Mouse (Mus musculus): ENCODE data around the gene Wdr31.
A peak's percentile ranks its signal among the peaks of the same experiment; 100 is the strongest.

The Wdr31 gene

DNA sequence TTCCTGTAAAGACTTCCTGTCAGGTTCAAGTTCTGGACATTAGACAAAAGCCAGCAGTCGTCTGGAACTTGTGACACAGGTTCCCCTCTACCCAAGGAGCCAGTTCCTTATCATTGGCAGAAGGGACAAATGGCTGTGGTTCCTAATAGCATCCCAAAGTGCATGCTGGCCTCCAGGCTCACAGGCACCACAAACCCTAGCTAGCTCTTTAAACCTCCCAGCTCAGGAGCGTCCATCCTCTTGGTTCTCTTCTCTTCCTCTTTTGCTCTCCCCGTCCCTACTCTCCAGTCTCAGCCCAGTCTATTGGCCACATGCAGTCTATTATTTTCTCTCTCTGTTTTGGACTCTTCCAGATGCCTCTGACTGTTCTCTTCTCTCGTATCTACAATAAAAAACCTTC lies 30.9 kb downstream of the Wdr31 start:
- no peak for DNase-seq (ENCODE audit: low spot score)

GRCm38 (mm10) chr4:62437871-62438270 lies 32.8 kb downstream of the Wdr31 start:
- no peak for DNase-seq (ENCODE audit: low spot score)

DNA sequence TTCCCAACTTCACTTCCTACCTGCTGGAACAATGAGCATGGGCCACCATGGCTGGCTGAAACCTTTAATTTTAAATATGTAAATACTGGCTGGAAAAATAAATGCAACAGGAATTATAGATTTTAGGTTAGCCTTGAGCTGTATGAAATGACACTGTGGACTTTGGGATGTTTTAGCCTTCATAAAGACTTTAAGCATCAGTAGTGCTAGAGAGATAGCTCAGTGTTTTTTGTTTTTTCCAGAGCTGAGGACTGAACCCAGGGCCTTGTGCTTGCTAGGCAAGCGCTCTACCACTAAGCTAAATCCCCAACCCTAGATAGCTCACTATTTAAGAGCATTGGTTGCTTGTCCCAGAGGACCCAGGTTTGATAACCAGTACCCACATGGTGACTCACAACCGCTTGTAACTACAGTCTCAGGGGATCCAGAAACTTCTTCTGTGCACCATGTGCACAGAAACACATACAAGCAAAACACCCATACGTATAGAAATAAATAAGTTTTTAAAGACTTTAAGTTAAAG lies 33.4 kb downstream of the Wdr31 start:
- no peak for DNase-seq (ENCODE audit: low spot score)

- DNase-seq (ENCODE audit: low spot score): no peak
These were observed 35.6 kb downstream of the Wdr31 start, which contains the start of gene Rnf183 for GRCm38 (mm10) chr4:62435081-62435480. TSS of gene Rnf183 (minus strand) at chr4:62435252.

GRCm38 (mm10) chr4:62433939-62434870 lies 36.5 kb downstream of the Wdr31 start:
- DNase-seq (ENCODE audit: low spot score): no peak

DNA sequence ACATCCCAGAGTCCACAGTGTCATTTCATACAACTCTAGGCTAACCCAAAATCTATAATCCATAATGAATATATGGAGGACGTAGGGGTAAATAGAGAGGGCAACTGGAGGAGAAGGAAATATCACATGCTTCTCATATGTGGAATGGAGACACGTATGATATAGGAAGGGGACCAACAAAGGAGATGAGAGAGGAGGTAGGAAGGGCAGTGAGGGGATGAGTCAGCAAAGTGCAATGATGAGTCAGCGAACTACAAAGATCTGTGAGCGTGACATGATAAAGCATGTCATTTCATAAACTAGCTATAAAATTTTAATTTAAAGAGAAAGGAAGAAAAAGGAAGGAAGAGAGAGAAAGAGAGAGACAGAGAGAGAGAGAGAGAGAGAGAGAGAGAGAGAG lies 39.2 kb downstream of the Wdr31 start:
- DNase-seq (ENCODE audit: low spot score): peak; percentile 14

GRCm38 (mm10) chr4:62430678-62431077 lies 40.0 kb downstream of the Wdr31 start:
- DNase-seq (ENCODE audit: low spot score): no peak

DNA sequence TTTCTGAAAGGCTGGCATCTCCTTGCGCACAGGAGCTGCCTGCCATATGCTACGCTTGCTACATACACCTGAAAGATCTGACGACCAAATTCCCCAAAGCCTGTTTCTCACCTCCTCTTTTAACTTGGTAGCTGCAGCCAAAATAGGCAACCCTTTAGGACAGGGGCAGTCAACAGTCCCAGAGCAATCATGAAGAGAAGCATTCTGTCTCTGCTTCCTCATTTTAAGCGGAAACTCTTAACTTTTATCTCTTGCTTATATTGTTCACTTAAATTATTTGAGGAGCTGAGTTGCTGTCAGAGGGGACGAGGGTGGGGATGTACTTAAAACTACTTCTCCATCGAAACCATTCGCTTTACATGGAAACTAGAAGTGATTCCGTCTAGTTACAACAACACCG lies 41.1 kb downstream of the Wdr31 start:
- DNase-seq (ENCODE audit: low spot score): no peak

DNA sequence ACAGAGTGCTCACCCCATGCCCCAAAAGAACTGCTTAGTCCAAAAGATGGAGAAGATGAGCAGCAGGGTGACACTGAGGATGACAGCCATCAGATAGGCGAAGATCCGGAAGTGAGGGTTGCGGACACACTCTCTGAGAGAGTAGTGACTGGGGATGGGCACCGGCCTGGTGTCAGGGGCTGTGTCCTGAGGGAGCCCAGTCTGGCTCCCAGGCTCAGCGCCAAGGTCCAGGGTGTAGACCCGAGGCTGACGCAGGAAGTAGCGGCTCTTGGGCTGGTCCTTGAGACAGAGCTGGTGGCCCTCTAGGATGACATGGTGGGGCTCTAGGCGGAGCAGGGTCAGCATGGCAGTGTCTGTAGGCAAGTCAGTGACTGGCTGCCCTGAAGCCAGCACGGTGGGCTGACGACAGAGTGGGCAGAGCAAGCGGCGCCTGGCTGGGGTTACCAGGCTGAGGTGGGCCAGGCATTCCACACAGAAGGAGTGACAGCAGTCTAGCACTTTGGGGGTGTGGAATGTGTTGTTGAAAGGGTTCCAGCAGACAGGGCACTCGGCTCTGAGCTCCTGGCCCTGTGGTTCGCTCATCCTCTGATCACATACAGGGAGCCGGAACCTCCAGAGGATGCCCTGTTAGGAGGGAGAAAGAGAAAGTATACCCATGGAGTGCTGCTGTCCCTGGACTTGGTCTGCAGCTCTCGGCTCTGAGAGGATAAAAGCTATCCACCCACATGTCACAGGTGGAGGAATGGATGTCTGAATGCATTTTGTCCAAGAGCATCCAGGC lies 42.5 kb downstream of the Wdr31 start:
- no peak for DNase-seq (ENCODE audit: low spot score)

GRCm38 (mm10) chr4:62425891-62426290 lies 44.8 kb downstream of the Wdr31 start:
- DNase-seq (ENCODE audit: low spot score): no peak

DNA sequence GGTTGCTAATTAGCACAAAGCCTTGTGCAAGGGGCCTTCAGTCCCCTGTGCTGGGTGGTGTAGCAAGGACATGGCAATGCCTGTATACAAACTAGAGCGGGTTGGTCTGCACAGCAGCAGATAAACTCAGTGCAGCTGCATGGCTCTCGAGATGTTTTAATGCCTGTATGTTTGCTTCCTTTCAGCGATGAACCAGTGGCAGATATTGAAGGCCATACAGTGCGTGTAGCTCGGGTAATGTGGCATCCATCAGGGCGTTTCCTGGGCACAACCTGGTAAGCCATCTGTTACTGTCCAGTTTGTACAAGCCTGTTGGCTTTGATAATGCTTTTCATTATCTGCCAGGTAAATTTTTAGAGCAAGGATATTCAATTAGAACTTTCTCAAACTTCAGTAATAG lies 51.6 kb downstream of the Wdr31 start:
- DNase-seq (ENCODE audit: low spot score): no peak

DNA sequence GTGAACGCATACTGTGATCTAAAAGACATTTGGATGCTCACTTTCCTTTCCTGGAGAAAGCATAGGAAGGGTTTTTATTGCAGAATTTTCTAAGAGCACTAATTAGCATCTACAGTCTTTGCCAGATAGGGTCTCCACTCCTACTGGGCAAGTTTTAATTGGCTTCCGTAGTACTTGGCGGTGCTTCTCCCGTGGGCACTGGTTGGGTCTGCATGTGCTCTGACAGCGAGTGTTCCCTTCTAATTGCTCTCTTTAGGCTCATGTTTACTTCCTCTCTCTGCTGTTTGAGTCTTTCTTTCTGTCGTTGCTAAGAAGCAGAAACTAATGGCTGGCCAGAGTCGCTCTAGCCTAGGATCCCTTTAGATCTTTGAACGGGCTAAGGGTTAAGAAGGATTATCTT lies 52.2 kb downstream of the Wdr31 start:
- DNase-seq (ENCODE audit: low spot score): no peak

GRCm38 (mm10) chr4:62411606-62412005 lies 59.1 kb downstream of the Wdr31 start:
- DNase-seq (ENCODE audit: low spot score): no peak

- DNase-seq (ENCODE audit: low spot score): no peak
These were observed 60.4 kb downstream of the Wdr31 start for GRCm38 (mm10) chr4:62410325-62410724.

DNA sequence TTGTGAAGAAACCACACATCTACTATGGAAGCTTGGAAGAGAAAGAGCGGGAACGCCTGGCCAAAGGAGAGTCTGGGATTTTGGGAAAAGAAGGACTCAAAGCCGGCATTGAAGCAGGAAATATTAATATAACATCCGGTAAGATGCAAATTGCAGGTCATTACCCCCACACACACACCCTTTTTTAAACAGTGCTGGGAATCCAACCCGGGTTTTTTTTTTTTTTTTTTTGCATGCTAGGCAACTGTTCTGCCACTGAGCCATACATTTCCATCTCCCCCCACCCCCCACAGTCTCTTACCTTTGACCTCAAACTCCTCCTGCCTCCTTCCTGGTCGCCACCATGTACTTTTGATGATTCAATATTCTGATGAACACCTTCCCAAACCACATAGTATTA lies 61.1 kb downstream of the Wdr31 start:
- DNase-seq (ENCODE audit: low spot score): no peak

- DNase-seq (ENCODE audit: low spot score): peak; percentile 97
These were observed 62.0 kb downstream of the Wdr31 start, which contains the start of the genes Cdc26 and Prpf4 for GRCm38 (mm10) chr4:62408601-62409282. TSS of gene Cdc26 (minus strand) at chr4:62408642. TSS of gene Prpf4 (plus strand) at chr4:62408797.

DNA sequence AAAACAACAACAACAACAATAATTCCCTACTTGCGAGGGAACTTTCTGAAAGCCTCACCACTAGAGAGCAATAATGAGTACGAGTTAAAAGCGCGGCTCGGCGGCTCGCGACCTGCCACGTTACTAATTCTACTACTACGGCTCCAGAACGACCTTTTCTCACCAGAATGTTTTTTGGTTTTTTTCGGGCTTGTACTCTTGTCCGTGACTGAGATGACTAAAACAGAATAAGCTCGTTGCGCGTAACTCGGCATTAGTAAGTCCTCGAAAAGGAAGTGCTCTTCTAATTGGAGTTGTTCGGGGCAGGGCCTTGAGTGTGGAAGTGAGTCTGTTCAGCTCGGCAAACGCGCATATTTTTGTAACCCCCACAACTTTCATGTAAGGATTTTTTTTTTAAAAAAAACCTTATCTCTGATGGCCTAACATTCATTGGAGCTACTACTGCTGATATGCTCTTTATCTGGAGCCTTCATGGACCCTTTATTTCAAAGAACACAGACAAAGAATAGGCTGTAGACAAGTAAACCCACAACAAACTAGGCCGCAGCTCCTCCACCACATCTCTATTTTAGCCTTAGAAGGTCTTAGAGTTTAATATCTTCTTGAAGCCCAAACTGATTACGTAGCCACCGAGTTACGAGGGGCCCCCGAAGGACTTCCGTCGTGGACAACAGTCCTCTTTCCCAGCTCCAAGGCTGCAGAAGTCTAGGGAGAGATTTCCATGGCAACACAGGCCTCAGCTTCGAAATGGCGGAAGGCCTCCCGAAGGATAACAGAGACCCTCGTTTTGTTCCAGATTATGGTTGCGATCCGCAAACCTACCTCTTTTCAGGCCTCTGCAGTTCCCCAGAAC lies 62.7 kb downstream of the Wdr31 start:
- DNase-seq (ENCODE audit: low spot score): peak; percentile 26

DNA sequence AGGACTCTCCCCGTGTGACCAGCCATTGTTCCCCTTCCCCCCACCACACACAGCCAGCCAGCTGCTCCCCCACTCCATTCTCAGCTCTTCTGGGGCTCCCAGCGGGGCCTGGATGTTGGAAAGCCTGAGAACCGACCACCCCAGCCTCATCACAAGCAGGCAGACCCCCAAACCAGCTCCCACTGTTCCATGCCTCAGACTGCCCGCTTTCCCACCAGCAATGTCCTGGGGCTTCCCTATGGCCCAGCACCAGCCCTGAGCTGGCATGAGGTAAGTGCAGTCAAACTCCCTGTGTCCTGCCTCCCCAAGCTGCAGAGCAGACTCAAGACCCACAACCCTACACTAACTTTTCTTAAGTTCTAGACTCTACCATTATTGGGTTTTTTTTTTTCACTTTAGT lies 64.6 kb downstream of the Wdr31 start:
- no peak for DNase-seq (ENCODE audit: low spot score)

GRCm38 (mm10) chr4:62398956-62399355 lies 71.7 kb downstream of the Wdr31 start:
- DNase-seq (ENCODE audit: low spot score): peak; percentile 29
